In the genomic region with DNA sequence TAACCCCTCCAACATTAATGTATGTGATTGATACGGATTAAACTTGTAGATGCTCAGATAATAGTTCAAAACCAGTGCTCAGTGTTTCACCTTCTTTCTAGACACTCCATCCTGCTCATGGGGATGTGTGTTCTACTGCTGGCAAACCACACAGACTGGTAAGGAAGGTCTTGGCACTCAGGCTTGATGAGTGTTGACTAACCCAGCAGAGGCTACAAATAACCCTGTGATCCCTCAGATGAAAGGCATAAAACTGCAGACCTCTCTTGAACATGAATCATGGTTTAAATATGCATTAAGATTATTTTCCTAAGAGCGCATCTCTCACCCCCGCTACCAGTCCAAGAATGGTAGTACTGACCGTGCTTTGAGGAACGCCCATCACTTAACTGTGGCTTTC, we compare ENCODE assay signal across 15 mouse cellular contexts.
"Had no signal": no experiment of that assay in that cellular context is flagged by ENCODE, and none has a peak within 500 bp of the region (broad histone marks: within the 10 kb centered on the region; RNA-seq: fewer than 3 reads in every experiment).

No protein-coding gene starts in this region.

- H3K4me3 ChIP-seq: megakaryocyte, embryonic 14.5 days; midbrain, embryonic 13.5 days; midbrain, embryonic 15.5 days; neural tube, embryonic 12.5 days; stomach, embryonic 15.5 days had no signal

- H3K27me3 ChIP-seq: megakaryocyte, embryonic 14.5 days; midbrain, embryonic 13.5 days; midbrain, embryonic 15.5 days; neural tube, embryonic 12.5 days; stomach, embryonic 15.5 days had no signal

- H3K9me3 ChIP-seq: midbrain, embryonic 13.5 days; midbrain, embryonic 15.5 days; neural tube, embryonic 12.5 days; stomach, embryonic 15.5 days had no signal

- H3K9ac ChIP-seq: lung, embryonic 14.5 days; midbrain, embryonic 13.5 days; midbrain, embryonic 15.5 days; neural tube, embryonic 12.5 days; stomach, embryonic 15.5 days had no signal

- DNase-seq: lung, adult 18-20 months; lung, embryonic 14.5 days; lung, postnatal 10 days; lung, postnatal 4 days; right cerebral cortex, postnatal 14 days; thymus, adult 2 months; thymus, postnatal 25 days; thymus, postnatal 4 days had no signal

- H3K27ac ChIP-seq: midbrain, embryonic 13.5 days; midbrain, embryonic 15.5 days; neural tube, embryonic 12.5 days; stomach, embryonic 15.5 days; stomach, postnatal 0 days had no signal

- H3K4me2 ChIP-seq: lung, embryonic 14.5 days; midbrain, embryonic 11.5 days; midbrain, embryonic 13.5 days; midbrain, embryonic 15.5 days; neural tube, embryonic 12.5 days; stomach, embryonic 15.5 days had no signal

- H3K36me3 ChIP-seq: midbrain, embryonic 13.5 days; midbrain, embryonic 15.5 days; neural tube, embryonic 12.5 days; stomach, embryonic 15.5 days had no signal

- ATAC-seq: midbrain, embryonic 13.5 days; midbrain, embryonic 15.5 days had no signal

- H3K4me1 ChIP-seq: midbrain, embryonic 13.5 days; midbrain, embryonic 15.5 days; neural tube, embryonic 12.5 days; stomach, embryonic 15.5 days had no signal
